Mouse (Mus musculus): ENCODE measurements around the gene Grhl3. TPM values are rescaled to one million over a fixed set of nuclear protein-coding genes. Genes with fewer than 3 reads are reported as not detected.
"Not testable (repeated sequence)": the region's sequence is repeated elsewhere in the genome, so short reads cannot be mapped to it uniquely, and the experiment has no call there.

The Grhl3 gene
- total and polyA plus RNA-seq, 3 experiments = not detected

GRCm38 (mm10) chr4:135617038-135617437 lies 43.6 kb upstream of the Grhl3 start:
- Histone ChIP-seq H3K79me2 (replicated peaks; ENCODE audit: control insufficient read depth, extremely low read depth, insufficient read depth, poor library complexity, severe bottlenecking) (no peaks in the 10 kb centered on the region), H3K27me3 (replicated peaks) (peaks cover 8% of the 10 kb centered on the region), H3K4me3 (replicated peaks in 1 of 3; ENCODE audit: low read depth in 2 of 3, low read length in 2 of 3, poor library complexity in 1 of 3) (no peak overlapping the region), H3K27ac (ENCODE audit: insufficient read depth, low read depth) (no peak overlapping the region), H3K4me1 (ENCODE audit: control insufficient read depth in 1 of 2, insufficient read depth in 2 of 2) (peaks cover 8 to 28% of the 10 kb centered on the region in 2 experiments), H3K9me3 (replicated peaks; ENCODE audit: low read length) (peaks cover 9% of the 10 kb centered on the region), H3K9ac (ENCODE audit: insufficient read depth, low read depth) (no peak overlapping the region), H3K4me2 (ENCODE audit: insufficient read depth, low read depth, poor library complexity, severe bottlenecking) (no peak overlapping the region), H3K36me3 (replicated peaks in 1 of 2; ENCODE audit: control insufficient read depth in 1 of 2, insufficient read depth in 1 of 2, low read length in 1 of 2) (no peaks in the 10 kb centered on the region)
- no peak for TF ChIP-seq MAZ (IDR thresholded peaks at IDR 0.05; ENCODE audit: low read depth, low read length)
- no peak for DNase-seq (ENCODE audit: extremely low read depth)
- in situ Hi-C loops (cut with MboI; ENCODE audit: low pct_ligation_motif_present, low pct_unique_long_range_greater_than_20kb, low sequenced_read_pairs) = no loop called here
- dilution Hi-C loops (cut with MboI; ENCODE audit: extremely low pct_ligation_motif_present, extremely low pct_unique_long_range_greater_than_20kb, low sequenced_read_pairs) = no loop called here

GRCm38 (mm10) chr4:135615307-135615706 lies 41.9 kb upstream of the Grhl3 start:
- Histone ChIP-seq H3K9me3 (replicated peaks; ENCODE audit: low read length) (peaks cover 19% of the 10 kb centered on the region), H3K4me1 (ENCODE audit: control insufficient read depth in 1 of 2, insufficient read depth in 2 of 2) (peaks cover 8 to 28% of the 10 kb centered on the region in 2 experiments)
- H3K27ac ChIP-seq (ENCODE audit: insufficient read depth, low read depth); H3K79me2 ChIP-seq (replicated peaks; ENCODE audit: control insufficient read depth, extremely low read depth, insufficient read depth, poor library complexity, severe bottlenecking); dilution Hi-C loops (cut with MboI; ENCODE audit: extremely low pct_ligation_motif_present, extremely low pct_unique_long_range_greater_than_20kb, low sequenced_read_pairs); H3K36me3 ChIP-seq (replicated peaks in 1 of 2; ENCODE audit: control insufficient read depth in 1 of 2, insufficient read depth in 1 of 2, low read length in 1 of 2); H3K4me3 ChIP-seq (replicated peaks in 1 of 3; ENCODE audit: low read depth in 2 of 3, low read length in 2 of 3, poor library complexity in 1 of 3); H3K9ac ChIP-seq (ENCODE audit: insufficient read depth, low read depth); in situ Hi-C loops (cut with MboI; ENCODE audit: low pct_ligation_motif_present, low pct_unique_long_range_greater_than_20kb, low sequenced_read_pairs); DNase-seq (ENCODE audit: extremely low read depth); H3K27me3 ChIP-seq (replicated peaks); H3K4me2 ChIP-seq (ENCODE audit: insufficient read depth, low read depth, poor library complexity, severe bottlenecking): not testable (repeated sequence)

GRCm38 (mm10) chr4:135609986-135610385 lies 36.6 kb upstream of the Grhl3 start:
- Histone ChIP-seq H3K79me2 (replicated peaks; ENCODE audit: control insufficient read depth, extremely low read depth, insufficient read depth, poor library complexity, severe bottlenecking) (no peaks in the 10 kb centered on the region), H3K27me3 (replicated peaks) (peaks cover 5% of the 10 kb centered on the region), H3K4me1 (ENCODE audit: control insufficient read depth in 1 of 2, insufficient read depth in 2 of 2) (no peaks in the 10 kb centered on the region), H3K4me3 (replicated peaks in 1 of 3; ENCODE audit: low read depth in 2 of 3, low read length in 2 of 3, poor library complexity in 1 of 3) (no peak overlapping the region), H3K9ac (ENCODE audit: insufficient read depth, low read depth) (no peak overlapping the region), H3K9me3 (replicated peaks; ENCODE audit: low read length) (peaks cover 17% of the 10 kb centered on the region), H3K36me3 (replicated peaks in 1 of 2; ENCODE audit: control insufficient read depth in 1 of 2, insufficient read depth in 1 of 2, low read length in 1 of 2) (no peaks in the 10 kb centered on the region), H3K27ac (ENCODE audit: insufficient read depth, low read depth) (no peak overlapping the region), H3K4me2 (ENCODE audit: insufficient read depth, low read depth, poor library complexity, severe bottlenecking) (no peak overlapping the region)
- dilution Hi-C loops (cut with MboI; ENCODE audit: extremely low pct_ligation_motif_present, extremely low pct_unique_long_range_greater_than_20kb, low sequenced_read_pairs) = no loop called here
- TF ChIP-seq E2F4 (IDR thresholded peaks at IDR 0.05; ENCODE audit: insufficient replicate concordance, low read depth, low read length) (no peak), POLR2A (IDR thresholded peaks at IDR 0.05; ENCODE audit: low read depth, low read length) (no peak), RCOR1 (conservative IDR thresholded peaks at IDR 0.05; ENCODE audit: low read depth, low read length) (no peak), USF2 (conservative IDR thresholded peaks at IDR 0.05; ENCODE audit: low read depth, low read length) (no peak), POLR2AphosphoS2 (IDR thresholded peaks at IDR 0.05; ENCODE audit: low read depth, low read length) (no peak), HCFC1 (IDR thresholded peaks at IDR 0.05; ENCODE audit: low read depth, low read length) (no peak), BHLHE40 (IDR thresholded peaks at IDR 0.05; ENCODE audit: low read depth, low read length) (no peak), PAX5 (IDR thresholded peaks at IDR 0.05; ENCODE audit: low read length) (no peak), KAT2A (IDR thresholded peaks at IDR 0.05; ENCODE audit: insufficient replicate concordance, low read length) (no peak), NELFE (IDR thresholded peaks at IDR 0.05; ENCODE audit: low read depth, low read length) (no peak)
- DNase-seq (ENCODE audit: extremely low read depth) = no peak
- in situ Hi-C loops (cut with MboI; ENCODE audit: low pct_ligation_motif_present, low pct_unique_long_range_greater_than_20kb, low sequenced_read_pairs) = no loop called here
